Mouse (Mus musculus): Measurements from ENCODE around the gene Bola1. TPM values are rescaled to one million over a fixed set of nuclear protein-coding genes. Genes with fewer than 3 reads are reported as not detected.
A peak's percentile ranks its signal among the peaks of the same experiment; 100 is the strongest.
"Not testable (repeated sequence)": the region's sequence is repeated elsewhere in the genome, so short reads cannot be mapped to it uniquely, and the experiment has no call there.

Bola1 gene
- polyA plus RNA-seq, 1 experiment from 2014 or later, result 62.8 TPM

GRCm38 (mm10) chr3:96243921-96244572 is 24.5 kb upstream of the Bola1 start:
- peak overlapping the region; percentile 59 for H3K4me3 ChIP-seq
- H3K27me3 ChIP-seq (ENCODE audit: insufficient read depth, poor library complexity, severe bottlenecking), result no peaks in the 10 kb centered on the region
- peaks cover 35% of the 10 kb centered on the region for H3K4me1 ChIP-seq
- peak overlapping the region; percentile 95 for H3K27ac ChIP-seq
- H3K9me3 ChIP-seq, result no peaks in the 10 kb centered on the region
- H3K36me3 ChIP-seq, result no peaks in the 10 kb centered on the region
- 73% methylated on average over 7 of the region's 7 CpGs for WGBS
- DNase-seq (ENCODE audit: low spot score), result no peak

GRCm38 (mm10) chr3:96240799-96241197 is 21.3 kb upstream of the Bola1 start:
- Histone ChIP-seq H3K4me1 (peaks cover 27% of the 10 kb centered on the region), H3K9me3 (no peaks in the 10 kb centered on the region), H3K4me3 (peak overlapping the region; percentile 31), H3K27me3 (ENCODE audit: insufficient read depth, poor library complexity, severe bottlenecking) (no peaks in the 10 kb centered on the region), H3K27ac (peak overlapping the region; percentile 82), H3K36me3 (no peaks in the 10 kb centered on the region)
- 83% methylated on average over 9 of the region's 9 CpGs for WGBS
- no peak for DNase-seq (ENCODE audit: low spot score)

GRCm38 (mm10) chr3:96239949-96240798 is 20.7 kb upstream of the Bola1 start, which contains the start of gene Hist2h2aa2:
Gene Hist2h2aa2 (minus strand): TSS chr3:96240276.
- H3K27ac ChIP-seq, result peak within 1 kb of the TSS; percentile 82
- H3K9me3 ChIP-seq; H3K27me3 ChIP-seq (ENCODE audit: insufficient read depth, poor library complexity, severe bottlenecking); H3K36me3 ChIP-seq: not testable (repeated sequence)
- DNase-seq (ENCODE audit: low spot score), result peak; percentile 88
- peaks cover 27% of the 10 kb centered on the region for H3K4me1 ChIP-seq
- H3K4me3 ChIP-seq, result peak within 1 kb of the TSS; percentile 41
- WGBS, result 4% methylated on average over 31 of the region's 85 CpGs

GRCm38 (mm10) chr3:96238954-96239793 is 19.7 kb upstream of the Bola1 start, which contains the start of gene Hist2h3c2:
Gene Hist2h3c2 (minus strand): TSS chr3:96239127.
- H3K9me3 ChIP-seq; DNase-seq (ENCODE audit: low spot score); H3K36me3 ChIP-seq; H3K27me3 ChIP-seq (ENCODE audit: insufficient read depth, poor library complexity, severe bottlenecking): not testable (repeated sequence)
- H3K4me1 ChIP-seq, result peaks cover 21% of the 10 kb centered on the region
- under 1% methylated on average over 11 of the region's 68 CpGs for WGBS
- H3K4me3 ChIP-seq, result peak within 1 kb of the TSS; percentile 64
- H3K27ac ChIP-seq, result peak within 1 kb of the TSS; percentile 84

- no peaks in the 10 kb centered on the region for H3K36me3 ChIP-seq
- peaks cover 15% of the 10 kb centered on the region; the same call in 1 of the 2 replicates for H3K4me1 ChIP-seq
- DNase-seq (ENCODE audit: low spot score), result no peak
- 2% methylated on average over 12 of the region's 12 CpGs for WGBS
- no peaks in the 10 kb centered on the region for H3K27me3 ChIP-seq (ENCODE audit: insufficient read depth, poor library complexity, severe bottlenecking)
- no peaks in the 10 kb centered on the region for H3K9me3 ChIP-seq
- peak overlapping the region; percentile 84 for H3K27ac ChIP-seq
- H3K4me3 ChIP-seq, result peak overlapping the region; percentile 64
Observed at GRCm38 (mm10) chr3:96237904-96238511, 18.5 kb upstream of the Bola1 start.

- no peaks in the 10 kb centered on the region for H3K27me3 ChIP-seq (ENCODE audit: insufficient read depth, poor library complexity, severe bottlenecking)
- peaks cover 15% of the 10 kb centered on the region; the same call in 1 of the 2 replicates for H3K4me1 ChIP-seq
- no peak for DNase-seq (ENCODE audit: low spot score)
- H3K4me3 ChIP-seq, result peak overlapping the region; percentile 64
- 28% methylated on average over 7 of the region's 7 CpGs for WGBS
- no peaks in the 10 kb centered on the region for H3K9me3 ChIP-seq
- H3K27ac ChIP-seq, result peak overlapping the region; percentile 84
- H3K36me3 ChIP-seq, result no peaks in the 10 kb centered on the region
Observed at GRCm38 (mm10) chr3:96237335-96237903, 17.9 kb upstream of the Bola1 start.

GRCm38 (mm10) chr3:96236834-96237334 is 17.4 kb upstream of the Bola1 start:
- Histone ChIP-seq H3K36me3 (no peaks in the 10 kb centered on the region), H3K9me3 (no peaks in the 10 kb centered on the region), H3K27me3 (ENCODE audit: insufficient read depth, poor library complexity, severe bottlenecking) (no peaks in the 10 kb centered on the region), H3K4me3 (peak overlapping the region; percentile 64), H3K4me1 (peaks cover 15% of the 10 kb centered on the region; the same call in 1 of the 2 replicates), H3K27ac (peak overlapping the region; percentile 84; the same call in 1 of the 2 replicates)
- peak; percentile 77 for DNase-seq (ENCODE audit: low spot score)
- 77% methylated on average over 4 of the region's 4 CpGs for WGBS

GRCm38 (mm10) chr3:96235836-96236235 is 16.3 kb upstream of the Bola1 start:
- H3K27ac ChIP-seq, result no peak overlapping the region
- WGBS, result 47% methylated on average over 3 of the region's 3 CpGs
- no peaks in the 10 kb centered on the region for H3K36me3 ChIP-seq
- no peak for DNase-seq (ENCODE audit: low spot score)
- no peaks in the 10 kb centered on the region for H3K9me3 ChIP-seq
- no peak overlapping the region for H3K4me3 ChIP-seq
- H3K4me1 ChIP-seq, result peaks cover 17% of the 10 kb centered on the region; the same call in 1 of the 2 replicates
- H3K27me3 ChIP-seq (ENCODE audit: insufficient read depth, poor library complexity, severe bottlenecking), result no peaks in the 10 kb centered on the region

- 74% methylated on average over 2 of the region's 2 CpGs for WGBS
- Histone ChIP-seq H3K27me3 (ENCODE audit: insufficient read depth, poor library complexity, severe bottlenecking) (no peaks in the 10 kb centered on the region), H3K4me3 (no peak overlapping the region), H3K36me3 (no peaks in the 10 kb centered on the region), H3K27ac (no peak overlapping the region), H3K9me3 (no peaks in the 10 kb centered on the region), H3K4me1 (peaks cover 14% of the 10 kb centered on the region; the same call in 1 of the 2 replicates)
- DNase-seq (ENCODE audit: low spot score), result no peak
Observed at GRCm38 (mm10) chr3:96234914-96235313, 15.4 kb upstream of the Bola1 start.

GRCm38 (mm10) chr3:96231758-96232120 is 12.2 kb upstream of the Bola1 start:
- Histone ChIP-seq H3K27ac (no peak overlapping the region), H3K4me1 (peaks cover 12% of the 10 kb centered on the region), H3K36me3 (no peaks in the 10 kb centered on the region), H3K27me3 (ENCODE audit: insufficient read depth, poor library complexity, severe bottlenecking) (no peaks in the 10 kb centered on the region), H3K4me3 (no peak overlapping the region), H3K9me3 (no peaks in the 10 kb centered on the region)
- no peak for DNase-seq (ENCODE audit: low spot score)
- WGBS, result 49% methylated on average over 2 of the region's 2 CpGs

GRCm38 (mm10) chr3:96230910-96231757 is 11.6 kb upstream of the Bola1 start:
- Histone ChIP-seq H3K4me3 (no peak overlapping the region), H3K36me3 (no peaks in the 10 kb centered on the region), H3K4me1 (peaks cover 17% of the 10 kb centered on the region), H3K27me3 (ENCODE audit: insufficient read depth, poor library complexity, severe bottlenecking) (no peaks in the 10 kb centered on the region), H3K9me3 (no peaks in the 10 kb centered on the region), H3K27ac (no peak overlapping the region)
- DNase-seq (ENCODE audit: low spot score), result no peak
- WGBS, result 64% methylated on average over 4 of the region's 4 CpGs

Data from heart, embryonic 10.5 days (tissue).